Mouse (Mus musculus) CD4-positive, CD25-positive, alpha-beta regulatory T cell, adult 4 months (primary cell): ENCODE measurements around the gene Ctsd. TPM values are rescaled to one million over a fixed set of nuclear protein-coding genes. Genes with fewer than 3 reads are reported as not detected.
"Not testable (repeated sequence)": the region's sequence is repeated elsewhere in the genome, so short reads cannot be mapped to it uniquely, and the experiment has no call there.

Source experiments
- ATAC-seq: one replicate; pipeline ENCODE4 v1.8.0; 2017
- polyA plus RNA-seq, 2 experiments: library from polyadenylated mRNA; unstranded; fragments of 100-300 nt; shearing (Covaris generic); gene quantifications; one replicate each; pipeline ENCODE4 v1.2.1; 2017

The Ctsd gene
- 100 to 1,000 TPM; 277 to 325 TPM for polyA plus RNA-seq

DNA sequence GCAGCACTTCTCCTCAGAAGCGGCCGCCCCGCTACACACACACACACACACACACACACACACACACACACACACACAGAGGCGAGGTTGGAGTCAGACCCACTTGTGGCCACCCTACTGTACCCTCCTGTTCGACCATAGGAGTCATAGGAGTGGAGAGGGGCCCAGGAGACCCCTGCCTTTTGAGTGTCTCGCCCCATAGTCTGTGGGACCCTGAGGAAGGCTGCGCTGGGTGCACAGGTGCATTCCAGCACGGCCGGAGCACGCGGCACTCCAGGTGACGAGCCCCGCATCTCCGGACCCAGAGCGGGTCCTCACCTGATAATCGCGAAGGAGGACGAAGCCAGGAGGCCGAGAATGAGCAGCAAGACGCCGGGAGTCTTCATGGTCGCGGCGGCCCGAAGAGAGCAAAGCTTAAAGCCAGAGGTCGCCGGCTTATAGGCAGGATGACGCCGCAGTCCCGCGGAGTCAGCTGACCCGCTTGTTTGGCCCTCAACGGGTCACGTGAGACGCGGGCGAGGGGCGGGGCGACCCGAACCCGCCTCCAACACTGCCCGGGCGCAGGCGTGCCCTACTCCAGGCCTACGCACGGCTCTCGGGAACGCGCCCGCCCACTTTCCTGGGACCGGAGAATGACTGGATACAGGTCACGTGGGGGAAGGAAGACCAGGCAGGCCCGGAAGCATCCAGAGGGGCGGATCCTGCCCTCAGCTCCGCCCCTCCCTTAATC lies at the start of gene Ctsd:
Gene Ctsd, minus strand, starts transcription at position 620 of the 730 bp plus-strand sequence.
- ATAC-seq: peak; percentile 88

DNA sequence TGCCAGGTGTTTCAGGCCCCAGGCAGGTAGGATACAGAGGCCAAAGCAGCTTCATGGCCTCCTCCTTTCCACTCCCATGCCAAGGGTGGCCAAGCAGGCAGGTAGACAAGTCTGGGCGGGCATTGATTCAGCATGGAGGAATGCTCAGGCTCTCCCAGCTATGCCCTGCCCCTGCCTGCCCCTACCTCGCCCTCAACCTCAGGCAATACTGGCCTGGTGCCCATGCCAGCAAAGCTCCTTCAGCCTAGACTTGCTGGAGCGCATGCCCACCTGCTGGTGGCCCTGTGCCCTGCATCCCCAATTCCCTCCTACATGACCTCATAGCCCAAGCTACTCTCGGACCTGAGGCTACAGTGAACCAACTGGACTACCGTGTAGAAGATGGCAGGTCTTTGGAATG lies 49.5 kb upstream of the Ctsd start:
- ATAC-seq: no peak

DNA sequence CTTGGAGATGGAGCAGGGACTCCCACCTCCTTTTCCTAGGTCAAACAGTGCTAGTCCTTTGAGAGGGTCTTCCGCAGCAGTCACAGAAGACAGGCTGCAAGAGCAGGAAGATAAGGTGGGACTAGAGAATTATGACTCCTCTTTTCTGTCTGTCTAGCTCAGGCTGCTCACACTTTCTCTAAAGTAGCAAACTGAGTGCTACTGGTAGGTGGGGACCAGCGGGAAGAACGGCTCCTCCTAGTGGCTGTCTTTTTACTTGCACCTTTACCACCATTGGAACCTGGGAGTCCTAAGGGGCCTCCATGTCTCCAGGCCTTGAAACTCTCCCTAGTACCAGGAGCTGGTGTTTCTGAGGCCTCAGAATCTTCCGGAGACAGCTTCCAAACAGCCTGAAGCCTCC lies 47.7 kb upstream of the Ctsd start:
- peak; percentile 80 for ATAC-seq

DNA sequence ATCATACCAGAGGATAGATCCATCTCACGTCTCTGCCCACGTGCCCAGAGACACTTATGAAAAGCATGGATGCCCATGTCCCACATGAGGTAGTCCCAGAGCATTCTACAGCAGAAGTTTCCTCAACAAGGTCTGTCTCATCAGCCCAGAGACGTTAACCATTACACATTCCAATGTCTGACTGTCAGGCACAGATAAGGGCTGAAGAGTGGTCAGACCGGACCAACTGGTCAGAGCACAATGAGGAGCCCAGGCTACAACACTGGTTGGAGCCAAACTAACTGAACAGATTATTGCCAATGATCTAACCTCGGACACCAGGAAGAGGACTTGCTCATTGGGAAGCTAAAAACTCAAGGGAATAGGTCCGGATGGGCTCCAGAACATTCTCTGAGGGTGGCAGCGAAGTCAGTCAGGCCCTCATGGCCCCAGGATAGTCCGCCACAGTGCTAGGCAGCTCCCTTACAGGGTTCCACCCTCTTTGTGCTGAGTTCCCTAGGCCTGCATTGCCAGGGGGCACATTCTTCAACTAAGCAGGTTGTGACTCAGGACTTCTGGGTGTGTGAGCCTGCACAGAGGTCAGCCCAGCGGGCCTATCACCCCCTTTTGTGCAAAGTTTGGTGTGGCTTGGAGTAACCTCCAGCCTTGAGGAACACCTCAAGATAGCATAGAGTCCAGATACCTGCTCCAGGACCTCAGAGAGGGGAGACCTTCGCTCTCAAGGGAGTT lies 46.5 kb upstream of the Ctsd start, which contains the start of gene Syt8:
Gene Syt8, plus strand, starts transcription at position 714 of the 729 bp plus-strand sequence.
- ATAC-seq: no peak

DNA sequence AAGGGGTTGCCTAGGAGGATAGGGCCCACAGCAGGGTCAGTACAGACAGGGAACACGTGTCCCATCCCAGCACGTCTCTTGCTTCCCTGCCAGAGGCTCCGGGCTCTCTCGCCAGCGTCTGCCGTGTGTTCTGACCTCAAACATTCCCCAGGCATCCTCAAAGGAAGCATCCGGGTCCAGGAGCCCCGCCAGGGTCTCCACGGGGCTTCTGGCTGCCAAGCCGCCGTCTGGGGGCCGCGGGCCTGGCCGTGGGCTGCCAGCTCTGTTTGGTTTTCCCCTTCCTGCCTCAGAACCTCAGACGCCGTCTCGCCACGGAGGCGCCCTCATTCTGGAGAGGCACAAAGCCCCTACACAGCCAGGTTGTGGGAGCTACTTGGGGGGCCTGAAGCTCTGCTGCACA lies 45.8 kb upstream of the Ctsd start:
- ATAC-seq: no peak

DNA sequence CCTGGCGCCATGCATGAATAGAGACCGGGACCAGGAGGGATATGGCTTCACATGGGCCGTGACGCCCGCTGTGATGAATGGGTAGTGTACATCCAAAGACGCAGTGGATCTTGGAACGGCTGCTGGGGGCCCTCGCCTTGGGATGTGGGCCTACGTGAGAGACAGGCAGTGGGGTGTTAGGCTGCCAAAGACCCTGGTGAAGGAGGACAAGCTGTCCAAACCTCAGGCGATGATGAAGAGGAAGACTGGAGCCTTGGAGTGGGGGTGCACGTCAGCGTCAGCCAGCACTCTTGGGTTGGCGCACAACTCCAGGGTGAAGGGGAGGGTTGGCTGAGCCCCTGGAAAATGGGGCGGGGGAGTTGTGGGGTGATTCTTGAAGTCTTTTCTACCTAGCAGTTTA lies 43.3 kb upstream of the Ctsd start:
- ATAC-seq: no peak

DNA sequence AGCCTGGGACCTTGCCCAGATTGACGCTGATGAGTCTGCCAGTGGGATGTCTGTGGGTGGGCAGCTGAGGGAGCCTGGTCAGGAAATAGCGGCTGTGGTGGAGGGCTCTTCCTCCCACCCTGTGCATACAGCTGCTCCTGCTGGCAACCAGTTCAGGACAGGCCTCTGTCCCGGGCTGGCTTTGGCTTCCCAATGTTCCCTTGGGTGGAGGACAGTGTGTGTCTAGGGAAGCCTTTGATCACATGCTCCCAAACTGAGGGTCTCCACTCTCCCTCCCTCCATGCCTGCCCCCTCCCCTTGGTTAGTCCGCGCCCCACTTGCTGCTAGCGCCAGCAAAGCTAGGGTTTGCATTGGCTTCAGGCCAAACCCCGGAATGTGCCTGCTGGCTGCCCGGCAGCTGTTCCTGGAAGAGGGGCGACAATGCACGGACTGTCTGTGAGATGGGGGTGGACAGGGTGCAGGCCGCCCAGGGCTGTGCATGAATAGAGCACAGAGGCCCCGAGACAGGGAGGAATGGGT lies 42.4 kb upstream of the Ctsd start:
- ATAC-seq: no peak

DNA sequence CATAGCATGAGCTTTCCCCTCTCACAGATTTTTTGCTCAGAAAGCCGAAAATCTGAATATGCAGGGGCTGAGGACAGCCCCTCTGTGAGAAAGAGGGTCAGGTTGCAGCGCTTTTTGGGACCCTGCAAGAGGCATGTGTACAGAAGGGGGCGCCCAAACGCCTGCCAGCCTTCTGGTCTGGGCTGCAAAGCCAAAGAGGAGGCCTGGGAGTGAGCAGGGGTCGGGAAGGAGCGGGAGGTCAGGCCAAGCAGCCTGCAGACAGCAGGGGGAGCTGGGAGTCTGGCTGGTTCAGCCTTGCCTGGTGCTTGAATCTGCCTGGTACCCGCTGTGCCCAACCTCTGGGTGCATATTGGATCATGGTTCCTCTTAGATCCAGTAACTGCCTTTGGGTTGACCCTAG lies 40.4 kb upstream of the Ctsd start:
- no peak for ATAC-seq

DNA sequence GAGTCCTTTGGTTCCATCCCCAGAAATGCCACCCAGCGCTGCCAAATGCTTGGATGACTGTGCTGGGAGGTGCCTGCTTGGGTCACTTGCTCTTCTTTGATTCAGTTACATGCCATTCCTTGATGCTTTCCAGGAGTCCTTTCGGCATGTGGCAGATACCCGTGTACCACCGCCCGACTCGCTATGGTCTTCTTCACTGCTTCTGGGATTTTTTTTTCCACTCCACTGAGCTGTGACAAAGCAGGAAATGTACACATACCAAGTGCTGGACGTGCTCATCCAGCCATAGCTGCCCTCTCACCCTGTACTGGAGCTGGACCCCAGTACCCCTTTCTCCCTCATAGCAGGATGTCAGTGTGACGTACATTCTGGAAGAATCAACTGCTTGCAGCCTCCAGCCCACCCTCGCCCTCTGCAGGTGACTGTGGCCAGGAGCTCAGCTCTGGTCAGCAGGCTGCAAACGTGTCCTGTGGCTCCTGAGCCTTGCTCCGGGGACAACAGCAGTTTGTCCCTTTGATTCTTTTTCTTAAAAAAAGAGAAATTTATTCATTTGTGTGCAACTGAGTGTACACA lies 37.9 kb upstream of the Ctsd start:
- ATAC-seq: no peak

DNA sequence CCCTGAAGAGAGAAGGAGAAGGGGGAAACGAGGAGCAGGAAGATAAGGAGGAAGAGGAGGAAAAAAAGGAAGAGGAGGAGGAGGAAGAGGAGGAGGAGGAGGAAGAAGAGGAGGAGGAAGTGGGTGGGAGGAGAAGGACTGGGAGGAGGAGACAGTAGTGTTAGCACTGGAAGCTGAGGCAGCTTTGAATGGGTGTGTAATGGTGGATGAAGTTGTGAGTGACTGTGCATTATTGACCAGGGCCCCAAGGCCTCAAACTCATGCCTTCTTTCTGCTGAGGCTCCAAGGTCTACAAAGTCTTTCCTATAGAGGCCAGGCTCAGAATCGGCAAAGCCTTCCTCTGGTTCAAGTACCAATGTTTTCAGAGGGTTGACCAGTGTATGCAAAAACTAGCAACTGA lies 34.0 kb upstream of the Ctsd start:
- ATAC-seq: no peak

DNA sequence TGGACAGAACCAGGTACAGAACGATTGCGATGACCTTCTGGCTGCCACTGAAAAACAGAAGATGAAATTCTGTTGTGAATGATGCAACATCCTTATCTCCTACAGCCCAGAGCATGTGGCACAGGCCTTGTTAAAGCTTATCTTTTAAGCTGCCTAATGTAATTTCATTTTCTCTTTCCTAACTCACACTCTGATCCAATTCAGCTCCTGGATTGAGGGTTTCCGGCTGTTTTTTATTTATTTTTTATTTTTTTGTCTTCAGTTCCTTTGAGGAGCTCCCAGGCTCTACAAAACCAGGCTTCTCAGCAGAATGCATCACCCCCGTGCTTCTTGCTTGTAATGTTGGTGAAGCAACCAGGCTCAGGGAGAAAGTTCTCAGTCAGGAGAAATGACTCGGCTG lies 32.0 kb upstream of the Ctsd start:
- no peak for ATAC-seq

DNA sequence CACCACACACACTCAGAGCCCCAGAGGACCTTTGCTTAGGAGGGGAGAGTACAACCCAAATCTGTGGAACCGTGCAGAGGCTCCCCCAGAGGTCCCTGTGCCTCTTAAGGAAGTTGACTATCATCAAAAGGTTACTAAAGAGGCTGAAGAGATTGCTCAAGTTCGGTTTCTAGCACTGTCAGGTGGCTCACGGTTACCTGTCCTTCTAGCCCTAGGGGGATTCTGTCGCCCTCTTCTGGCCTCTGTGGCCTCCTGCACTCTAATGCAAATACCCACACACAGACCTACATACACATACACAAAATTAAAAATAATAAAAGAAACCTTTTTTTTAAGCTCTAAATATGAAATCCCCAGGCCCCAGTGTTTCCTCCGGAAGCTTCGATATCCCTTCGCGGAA lies 30.8 kb upstream of the Ctsd start:
- no peak for ATAC-seq

DNA sequence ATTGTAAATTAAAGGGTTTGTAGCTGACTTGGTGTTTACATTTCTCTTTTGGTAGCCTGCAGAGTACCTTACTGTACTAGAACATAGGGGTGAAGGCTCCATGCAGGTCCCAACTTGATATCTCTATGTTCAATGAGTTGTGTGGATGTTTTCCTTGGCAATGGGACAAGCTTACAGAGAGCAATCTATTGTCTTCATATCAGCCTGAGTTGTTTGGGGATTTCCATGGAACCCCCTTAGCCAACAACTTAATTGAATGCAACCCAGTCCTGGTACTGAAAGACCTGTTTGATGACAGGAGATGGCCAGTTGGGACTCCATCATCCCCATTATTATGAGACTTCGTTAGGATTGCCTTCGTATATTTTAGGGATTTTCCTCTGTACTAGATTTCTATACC lies 30.2 kb upstream of the Ctsd start:
- no peak for ATAC-seq

DNA sequence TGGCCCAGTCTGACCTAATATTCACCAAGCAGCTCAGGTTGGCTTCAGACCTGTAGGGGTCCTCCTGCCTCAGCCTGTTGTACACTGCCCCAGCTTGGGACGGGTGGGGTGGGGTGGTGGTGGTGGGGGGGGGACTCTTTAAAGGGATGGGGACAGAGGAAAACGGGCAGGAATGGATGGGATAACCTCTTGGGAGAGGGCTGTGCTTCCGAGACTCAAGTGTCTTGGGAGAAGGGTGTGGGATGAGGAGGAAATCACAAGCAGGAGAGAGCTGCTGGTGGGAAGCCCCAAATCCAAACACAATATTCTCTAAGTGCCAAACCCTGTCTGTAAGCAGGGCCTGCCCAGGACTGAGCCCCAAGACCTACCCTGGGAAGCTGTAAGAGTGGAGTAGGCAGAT lies 28.4 kb upstream of the Ctsd start:
- no peak for ATAC-seq

DNA sequence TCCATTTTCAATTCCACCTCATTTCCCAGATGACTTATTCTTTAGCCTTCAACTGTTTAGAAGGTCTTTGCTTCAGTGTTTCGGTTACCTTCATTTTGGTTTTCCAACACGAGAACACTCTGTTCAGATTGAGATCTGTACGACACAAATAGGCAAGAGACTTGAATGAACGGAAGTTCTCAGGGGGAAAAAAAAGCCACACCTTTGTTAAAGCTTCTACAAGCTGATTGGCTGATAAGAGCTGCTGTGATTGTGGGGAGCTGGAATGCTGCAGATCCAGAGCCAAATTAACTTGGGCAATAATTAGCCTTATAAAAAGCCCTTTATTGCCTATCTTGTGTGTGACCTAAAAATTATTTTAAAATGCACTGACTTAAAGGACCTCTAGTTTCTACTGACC lies 27.5 kb upstream of the Ctsd start:
- no peak for ATAC-seq

DNA sequence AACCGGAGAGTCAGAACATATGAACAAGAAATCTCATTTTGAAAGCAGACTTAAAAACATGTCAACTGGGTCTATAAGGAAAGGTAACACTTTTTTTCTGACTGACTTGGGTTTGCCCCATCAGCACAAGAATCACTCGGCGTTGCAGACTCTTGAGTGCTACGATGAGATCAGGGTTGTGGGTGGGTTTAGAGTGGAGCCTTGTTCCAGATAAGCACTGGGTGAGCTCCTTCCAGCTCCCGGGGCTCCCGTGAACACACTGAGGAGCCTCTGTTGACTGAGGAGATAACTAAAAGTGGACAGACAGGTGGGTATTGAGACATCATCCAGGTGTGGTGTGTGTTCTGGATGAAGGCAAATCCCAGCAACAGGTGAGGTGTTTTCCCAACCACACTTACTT lies 25.4 kb upstream of the Ctsd start:
- no peak for ATAC-seq

DNA sequence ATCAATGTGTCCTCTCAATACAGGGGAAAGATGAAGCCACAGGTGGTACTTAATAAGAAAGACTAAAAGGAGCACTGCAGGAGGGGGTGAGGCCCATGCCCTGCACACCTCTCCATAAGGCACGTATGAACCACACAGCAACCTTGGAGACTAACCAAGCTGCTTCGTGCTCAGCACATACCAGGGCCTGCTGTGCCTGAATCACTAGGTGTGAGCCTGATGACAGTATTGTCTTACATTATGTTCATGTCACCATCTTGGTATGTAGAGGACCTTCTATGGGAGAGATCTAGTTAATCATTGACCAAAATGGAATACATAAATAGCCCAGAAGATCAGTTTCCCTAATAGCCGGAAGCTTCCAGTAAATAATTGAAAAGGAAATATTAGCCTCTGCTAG lies 21.8 kb upstream of the Ctsd start:
- ATAC-seq: no peak

DNA sequence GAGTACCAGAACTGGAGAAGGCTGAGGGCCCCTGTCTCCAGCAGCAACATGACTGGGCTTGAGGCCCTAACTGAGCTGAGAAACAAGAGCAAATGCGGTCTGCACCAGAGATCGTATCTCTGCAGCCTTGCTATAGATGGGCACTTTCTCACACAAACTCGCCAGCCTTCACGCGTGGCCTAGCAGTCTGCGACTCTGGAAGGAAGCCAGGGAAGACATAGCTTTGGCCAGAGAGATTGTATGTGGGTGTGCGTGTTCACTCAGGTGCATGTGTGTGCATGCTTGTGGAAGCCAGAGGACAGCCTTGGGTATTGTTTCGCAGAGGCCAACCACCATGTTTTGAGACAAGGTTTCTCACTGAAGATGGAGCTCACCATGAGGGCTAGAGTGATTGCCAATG lies 20.8 kb upstream of the Ctsd start:
- no peak for ATAC-seq

DNA sequence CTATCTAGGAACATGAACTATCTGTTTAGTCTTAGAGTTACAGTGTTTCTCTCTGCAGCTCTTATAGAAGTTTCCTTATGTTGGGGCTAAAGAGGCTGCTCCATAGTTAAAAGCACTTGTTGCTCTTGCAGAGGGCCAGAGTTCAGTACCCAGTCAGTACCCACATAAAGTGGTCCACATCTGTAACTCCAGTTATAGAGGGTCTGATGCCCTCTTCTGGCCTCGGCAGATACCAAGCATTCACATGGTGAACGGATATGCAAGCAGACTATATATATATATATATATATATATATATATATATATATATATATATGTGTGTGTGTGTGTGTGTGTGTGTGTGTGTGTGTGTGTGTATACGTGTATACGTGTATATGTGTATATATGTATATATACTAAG lies 20.1 kb upstream of the Ctsd start:
- no peak for ATAC-seq

DNA sequence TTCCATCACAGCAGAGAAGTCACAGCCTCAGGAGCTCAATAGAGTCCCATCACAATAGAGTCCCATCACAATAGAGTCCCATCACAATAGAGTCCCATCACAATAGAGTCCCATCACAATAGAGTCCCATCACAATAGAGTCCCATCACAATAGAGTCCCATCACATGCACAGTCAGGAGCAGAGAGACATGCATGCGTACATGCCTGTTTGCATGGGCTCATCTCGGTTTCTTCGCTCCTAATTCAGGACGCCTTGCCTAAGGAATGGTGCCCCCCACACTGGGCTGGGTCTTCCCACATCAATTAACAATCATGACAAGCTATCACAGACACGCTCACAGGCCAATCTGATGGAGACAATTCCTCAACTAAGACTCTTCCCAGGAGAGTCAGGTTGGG lies 17.3 kb upstream of the Ctsd start:
- ATAC-seq: not testable (repeated sequence)

DNA sequence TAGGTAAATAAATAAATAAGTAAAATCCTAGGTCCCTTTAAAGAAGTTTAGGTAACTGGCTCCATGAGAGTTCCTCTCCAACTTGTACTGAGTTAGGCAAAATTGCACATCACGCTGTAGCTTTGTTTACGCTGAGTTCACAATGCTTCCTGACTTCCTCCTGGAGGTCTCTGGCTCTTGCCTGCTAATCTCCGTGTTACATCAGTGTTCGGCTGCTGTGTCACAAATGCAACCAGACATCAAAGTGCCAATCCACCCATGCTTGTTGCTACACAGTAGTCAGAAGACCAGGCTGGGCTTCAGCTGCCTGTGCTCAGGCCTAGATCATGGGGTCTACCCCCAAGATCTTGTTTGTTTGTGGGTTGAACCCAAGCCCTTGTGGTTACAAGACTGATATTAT lies 15.8 kb upstream of the Ctsd start:
- no peak for ATAC-seq

DNA sequence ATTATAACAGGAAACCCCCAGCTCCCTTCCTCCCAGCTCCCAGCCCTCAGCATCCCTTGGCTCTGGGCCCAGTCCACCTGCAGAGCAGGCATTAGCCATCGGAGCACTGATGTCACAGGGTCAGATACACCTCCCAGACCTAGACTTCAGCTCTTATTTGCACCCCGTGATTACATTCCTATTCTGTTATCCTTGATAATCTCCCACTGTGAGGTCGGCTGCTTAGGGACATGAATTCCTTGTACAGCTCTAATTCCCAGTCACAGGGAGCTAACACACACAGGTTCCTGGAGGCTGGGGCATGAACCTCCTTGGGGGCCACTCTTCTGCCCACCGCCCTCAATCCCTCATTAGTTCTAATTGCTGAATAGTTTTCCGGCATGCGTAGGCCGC lies 12.9 kb upstream of the Ctsd start:
- no peak for ATAC-seq

DNA sequence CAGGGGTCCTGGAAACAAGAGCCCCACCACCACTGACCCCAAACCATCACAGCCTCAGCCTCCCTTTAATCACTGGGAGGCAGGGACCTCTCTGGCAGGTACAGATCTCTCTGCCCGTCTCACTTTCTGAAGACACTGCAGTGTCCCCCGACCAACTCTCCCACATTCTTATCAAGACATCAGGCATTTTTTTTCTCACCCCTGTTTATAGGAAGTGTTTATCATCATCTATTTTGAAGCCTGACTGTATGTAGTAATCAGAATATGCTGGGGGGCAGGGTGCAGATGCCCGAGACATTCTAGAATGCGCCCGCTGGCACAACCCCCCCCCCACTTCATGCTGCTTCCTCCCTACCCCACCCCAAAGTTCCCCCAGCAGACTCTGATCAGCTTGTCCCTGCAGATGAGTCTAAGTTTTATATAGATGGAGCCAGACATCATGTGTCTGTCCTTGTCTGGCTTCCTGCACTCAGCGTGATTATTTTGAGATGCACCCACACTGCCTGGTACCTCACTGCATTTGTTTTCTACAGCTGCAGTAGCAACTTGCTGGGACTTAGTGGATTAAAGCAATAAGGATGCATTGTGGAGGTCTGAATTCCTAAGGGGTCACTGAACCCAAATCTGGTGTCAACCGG lies 12.4 kb upstream of the Ctsd start:
- no peak for ATAC-seq
